Mouse (Mus musculus): Measurements from ENCODE around the gene Bend7. TPM values are rescaled to one million over a fixed set of nuclear protein-coding genes. Genes with fewer than 3 reads are reported as not detected.

Bend7 gene
- polyA plus RNA-seq, 1 experiment from 2014 or later, result 2.3 TPM

GRCm38 (mm10) chr2:4733971-4734370 lies 16.3 kb downstream of the Bend7 start:
- no peak for ATAC-seq (replicated peaks; ENCODE audit: extremely low read depth, insufficient read depth, low FRiP score)
- Histone ChIP-seq H3K27me3 (ENCODE audit: control insufficient read depth, insufficient read depth, low read length) (no peaks in the 10 kb centered on the region), H3K27ac (ENCODE audit: low read length) (no peak overlapping the region), H3K4me3 (ENCODE audit: low read length) (no peak overlapping the region), H3K9me3 (replicated peaks; ENCODE audit: control insufficient read depth, low read length) (no peaks in the 10 kb centered on the region), H3K4me2 (ENCODE audit: low read depth, low read length) (no peak overlapping the region), H3K4me1 (ENCODE audit: control insufficient read depth, insufficient read depth, low read length) (peaks cover 4% of the 10 kb centered on the region; the same call in 1 of the 2 replicates), H3K36me3 (ENCODE audit: control insufficient read depth, insufficient read depth) (no peaks in the 10 kb centered on the region), H3K9ac (ENCODE audit: low read length) (no peak overlapping the region)
- 76% methylated on average over 1 of the region's 1 CpGs for WGBS

- no peak overlapping the region for H3K27ac ChIP-seq (ENCODE audit: low read length)
- peaks cover 4% of the 10 kb centered on the region; the same call in 1 of the 2 replicates for H3K4me1 ChIP-seq (ENCODE audit: control insufficient read depth, insufficient read depth, low read length)
- H3K4me2 ChIP-seq (ENCODE audit: low read depth, low read length), result no peak overlapping the region
- WGBS, result 62% methylated on average over 7 of the region's 7 CpGs
- no peak for ATAC-seq (replicated peaks; ENCODE audit: extremely low read depth, insufficient read depth, low FRiP score)
- no peaks in the 10 kb centered on the region for H3K9me3 ChIP-seq (replicated peaks; ENCODE audit: control insufficient read depth, low read length)
- no peak overlapping the region for H3K9ac ChIP-seq (ENCODE audit: low read length)
- no peak overlapping the region for H3K4me3 ChIP-seq (ENCODE audit: low read length)
- no peaks in the 10 kb centered on the region for H3K36me3 ChIP-seq (ENCODE audit: control insufficient read depth, insufficient read depth)
- H3K27me3 ChIP-seq (ENCODE audit: control insufficient read depth, insufficient read depth, low read length), result no peaks in the 10 kb centered on the region
Measured at GRCm38 (mm10) chr2:4736095-4736797, 18.6 kb downstream of the Bend7 start.

- Histone ChIP-seq H3K4me1 (ENCODE audit: control insufficient read depth, insufficient read depth, low read length) (peaks cover 4% of the 10 kb centered on the region; the same call in 1 of the 2 replicates), H3K4me2 (ENCODE audit: low read depth, low read length) (no peak overlapping the region), H3K36me3 (ENCODE audit: control insufficient read depth, insufficient read depth) (no peaks in the 10 kb centered on the region), H3K9me3 (replicated peaks; ENCODE audit: control insufficient read depth, low read length) (no peaks in the 10 kb centered on the region), H3K27ac (ENCODE audit: low read length) (no peak overlapping the region), H3K9ac (ENCODE audit: low read length) (no peak overlapping the region), H3K4me3 (ENCODE audit: low read length) (no peak overlapping the region), H3K27me3 (ENCODE audit: control insufficient read depth, insufficient read depth, low read length) (no peaks in the 10 kb centered on the region)
- ATAC-seq (replicated peaks; ENCODE audit: extremely low read depth, insufficient read depth, low FRiP score), result no peak
- 75% methylated on average over 4 of the region's 4 CpGs for WGBS
Measured at GRCm38 (mm10) chr2:4736798-4737155, 19.1 kb downstream of the Bend7 start.

GRCm38 (mm10) chr2:4751918-4752317 lies 34.3 kb downstream of the Bend7 start:
- 80% methylated on average over 6 of the region's 6 CpGs for WGBS
- Histone ChIP-seq H3K9ac (ENCODE audit: low read length) (no peak overlapping the region), H3K27me3 (ENCODE audit: control insufficient read depth, insufficient read depth, low read length) (no peaks in the 10 kb centered on the region)

GRCm38 (mm10) chr2:4755716-4756115 lies 38.1 kb downstream of the Bend7 start:
- Histone ChIP-seq H3K4me3 (ENCODE audit: low read length) (no peak overlapping the region), H3K4me1 (ENCODE audit: control insufficient read depth, insufficient read depth, low read length) (no peaks in the 10 kb centered on the region), H3K27me3 (ENCODE audit: control insufficient read depth, insufficient read depth, low read length) (no peaks in the 10 kb centered on the region), H3K36me3 (ENCODE audit: control insufficient read depth, insufficient read depth) (no peaks in the 10 kb centered on the region), H3K4me2 (ENCODE audit: low read depth, low read length) (no peak overlapping the region), H3K9me3 (replicated peaks; ENCODE audit: control insufficient read depth, low read length) (no peaks in the 10 kb centered on the region), H3K27ac (ENCODE audit: low read length) (no peak overlapping the region), H3K9ac (ENCODE audit: low read length) (no peak overlapping the region)
- WGBS, result 67% methylated on average over 8 of the region's 8 CpGs
- ATAC-seq (replicated peaks; ENCODE audit: extremely low read depth, insufficient read depth, low FRiP score), result no peak

More at GRCm38 (mm10) chr2:4751918-4752317, 34.3 kb downstream of the Bend7 start:
- H3K4me3 ChIP-seq (ENCODE audit: low read length), result no peak overlapping the region
- no peak for ATAC-seq (replicated peaks; ENCODE audit: extremely low read depth, insufficient read depth, low FRiP score)
- no peaks in the 10 kb centered on the region for H3K36me3 ChIP-seq (ENCODE audit: control insufficient read depth, insufficient read depth)
- no peak overlapping the region for H3K4me2 ChIP-seq (ENCODE audit: low read depth, low read length)
- no peak overlapping the region for H3K27ac ChIP-seq (ENCODE audit: low read length)
- no peaks in the 10 kb centered on the region for H3K4me1 ChIP-seq (ENCODE audit: control insufficient read depth, insufficient read depth, low read length)
- no peaks in the 10 kb centered on the region for H3K9me3 ChIP-seq (replicated peaks; ENCODE audit: control insufficient read depth, low read length)

GRCm38 (mm10) chr2:4757218-4757617 lies 39.6 kb downstream of the Bend7 start:
- Histone ChIP-seq H3K9me3 (replicated peaks; ENCODE audit: control insufficient read depth, low read length) (no peaks in the 10 kb centered on the region), H3K36me3 (ENCODE audit: control insufficient read depth, insufficient read depth) (no peaks in the 10 kb centered on the region), H3K27ac (ENCODE audit: low read length) (no peak overlapping the region), H3K27me3 (ENCODE audit: control insufficient read depth, insufficient read depth, low read length) (no peaks in the 10 kb centered on the region), H3K9ac (ENCODE audit: low read length) (no peak overlapping the region), H3K4me2 (ENCODE audit: low read depth, low read length) (no peak overlapping the region), H3K4me1 (ENCODE audit: control insufficient read depth, insufficient read depth, low read length) (no peaks in the 10 kb centered on the region), H3K4me3 (ENCODE audit: low read length) (no peak overlapping the region)
- WGBS, result 78% methylated on average over 3 of the region's 3 CpGs
- ATAC-seq (replicated peaks; ENCODE audit: extremely low read depth, insufficient read depth, low FRiP score), result no peak

GRCm38 (mm10) chr2:4760741-4761140 lies 43.1 kb downstream of the Bend7 start:
- no peak for ATAC-seq (replicated peaks; ENCODE audit: extremely low read depth, insufficient read depth, low FRiP score)
- H3K4me3 ChIP-seq (ENCODE audit: low read length), result no peak overlapping the region
- no peaks in the 10 kb centered on the region for H3K9me3 ChIP-seq (replicated peaks; ENCODE audit: control insufficient read depth, low read length)
- no peaks in the 10 kb centered on the region for H3K27me3 ChIP-seq (ENCODE audit: control insufficient read depth, insufficient read depth, low read length)
- H3K9ac ChIP-seq (ENCODE audit: low read length), result no peak overlapping the region
- 76% methylated on average over 5 of the region's 5 CpGs for WGBS
- H3K36me3 ChIP-seq (ENCODE audit: control insufficient read depth, insufficient read depth), result no peaks in the 10 kb centered on the region
- no peak overlapping the region for H3K4me2 ChIP-seq (ENCODE audit: low read depth, low read length)
- H3K4me1 ChIP-seq (ENCODE audit: control insufficient read depth, insufficient read depth, low read length), result no peaks in the 10 kb centered on the region
- H3K27ac ChIP-seq (ENCODE audit: low read length), result no peak overlapping the region

- no peak overlapping the region for H3K9ac ChIP-seq (ENCODE audit: low read length)
- no peak for ATAC-seq (replicated peaks; ENCODE audit: extremely low read depth, insufficient read depth, low FRiP score)
- H3K36me3 ChIP-seq (ENCODE audit: control insufficient read depth, insufficient read depth), result no peaks in the 10 kb centered on the region
- no peak overlapping the region for H3K4me3 ChIP-seq (ENCODE audit: low read length)
- WGBS, result 65% methylated on average over 5 of the region's 5 CpGs
- no peaks in the 10 kb centered on the region for H3K4me1 ChIP-seq (ENCODE audit: control insufficient read depth, insufficient read depth, low read length)
- no peaks in the 10 kb centered on the region for H3K27me3 ChIP-seq (ENCODE audit: control insufficient read depth, insufficient read depth, low read length)
- no peaks in the 10 kb centered on the region for H3K9me3 ChIP-seq (replicated peaks; ENCODE audit: control insufficient read depth, low read length)
- no peak overlapping the region for H3K4me2 ChIP-seq (ENCODE audit: low read depth, low read length)
- no peak overlapping the region for H3K27ac ChIP-seq (ENCODE audit: low read length)
Measured at GRCm38 (mm10) chr2:4761906-4762305, 44.3 kb downstream of the Bend7 start.

GRCm38 (mm10) chr2:4764071-4764470 lies 46.4 kb downstream of the Bend7 start:
- no peak for ATAC-seq (replicated peaks; ENCODE audit: extremely low read depth, insufficient read depth, low FRiP score)
- H3K27me3 ChIP-seq (ENCODE audit: control insufficient read depth, insufficient read depth, low read length), result no peaks in the 10 kb centered on the region
- WGBS, result 79% methylated on average over 3 of the region's 3 CpGs

More at GRCm38 (mm10) chr2:4764071-4764470, 46.4 kb downstream of the Bend7 start:
- Histone ChIP-seq H3K9ac (ENCODE audit: low read length) (no peak overlapping the region), H3K4me1 (ENCODE audit: control insufficient read depth, insufficient read depth, low read length) (no peaks in the 10 kb centered on the region), H3K27ac (ENCODE audit: low read length) (no peak overlapping the region), H3K36me3 (ENCODE audit: control insufficient read depth, insufficient read depth) (no peaks in the 10 kb centered on the region), H3K4me3 (ENCODE audit: low read length) (no peak overlapping the region), H3K4me2 (ENCODE audit: low read depth, low read length) (no peak overlapping the region), H3K9me3 (replicated peaks; ENCODE audit: control insufficient read depth, low read length) (no peaks in the 10 kb centered on the region)
